Mouse (Mus musculus) embryo, embryonic 11 days (tissue): ENCODE measurements at regions not wholly inside any gene's neighbourhood (a gene's known extent, or its start where the extent isn't known, plus 50 kb on each side); places are given as distances from the start of the nearest gene placed in this dataset.
A peak's percentile ranks its signal among the peaks of the same experiment; 100 is the strongest.

Experiments
- DNase-seq: peaks from one replicate; pipeline ENCODE4 v3.0.0-alpha.2; 2015

DNA sequence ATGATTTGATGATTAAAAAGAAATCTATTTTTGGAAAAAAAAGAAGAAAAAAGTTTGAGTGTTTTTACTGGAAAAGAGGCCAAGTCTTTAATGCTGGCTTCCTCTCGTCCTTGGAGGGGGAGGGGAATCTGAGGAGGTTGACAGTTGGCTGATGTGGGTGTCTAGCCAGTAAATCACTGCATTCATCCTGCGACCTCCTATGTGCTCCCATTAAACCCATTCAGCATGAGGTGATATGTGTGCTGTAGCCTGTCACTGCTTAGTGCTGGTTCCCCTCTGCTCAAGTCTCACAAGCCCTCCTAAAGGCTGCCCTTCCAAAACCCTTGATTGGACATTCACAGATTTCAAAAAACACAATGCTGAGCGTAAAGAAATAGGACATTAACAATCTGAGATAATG, 68.7 kb downstream of the Atoh1 start:
- DNase-seq, result peak; percentile 30

DNA sequence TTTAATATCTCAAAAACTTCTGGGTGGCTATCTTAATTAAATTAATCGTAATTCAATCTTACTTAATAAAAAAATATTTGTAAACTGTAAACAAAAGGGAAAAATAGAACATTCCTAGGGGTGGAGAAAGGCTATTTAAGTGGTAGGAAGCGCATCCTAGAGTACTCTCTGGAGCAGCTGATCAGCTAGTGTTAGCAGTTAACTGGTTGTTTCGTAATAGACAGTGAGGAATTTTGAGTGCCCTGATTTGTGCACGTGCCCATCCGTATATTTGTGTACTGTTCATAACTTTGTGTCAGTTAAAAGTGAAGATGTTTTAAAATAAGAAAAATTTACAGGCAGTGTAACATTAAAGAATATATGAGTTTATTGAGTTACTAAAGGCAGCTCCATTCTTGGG, 69.9 kb downstream of the Atoh1 start:
- no peak for DNase-seq

DNA sequence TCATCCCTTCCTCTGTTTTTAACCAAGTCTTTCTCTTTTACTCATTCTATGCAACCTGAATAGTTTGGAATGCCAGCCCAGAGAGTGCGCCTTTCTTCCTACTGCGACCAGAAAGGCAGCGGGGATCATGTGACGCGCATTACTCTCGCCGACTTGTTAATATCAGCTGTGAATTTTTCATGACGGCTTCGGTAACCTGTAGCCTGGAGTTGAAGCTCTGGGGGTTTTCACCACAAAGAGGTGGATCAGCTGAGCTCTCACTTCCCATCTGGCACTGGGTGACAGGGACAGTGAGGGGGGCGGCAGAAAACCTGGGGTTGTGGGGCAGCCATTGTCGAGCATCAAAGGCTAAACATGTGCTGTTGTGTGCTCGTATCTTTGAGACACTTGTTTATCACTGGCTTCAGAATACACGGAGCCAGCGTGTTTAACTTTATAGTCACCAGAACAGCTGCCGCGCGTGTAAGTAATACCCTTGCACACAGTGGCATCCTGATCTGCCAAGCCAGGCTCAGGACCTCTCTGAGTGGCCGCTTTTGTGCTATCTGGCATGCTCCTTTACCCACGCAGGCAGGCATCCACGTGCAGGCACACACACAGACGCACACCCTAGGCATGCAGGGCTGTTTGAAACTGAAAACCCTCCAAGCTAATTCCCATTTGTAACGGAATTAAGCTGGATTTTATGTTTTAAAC, 70.5 kb downstream of the Atoh1 start:
- DNase-seq, result peak; percentile 61

DNA sequence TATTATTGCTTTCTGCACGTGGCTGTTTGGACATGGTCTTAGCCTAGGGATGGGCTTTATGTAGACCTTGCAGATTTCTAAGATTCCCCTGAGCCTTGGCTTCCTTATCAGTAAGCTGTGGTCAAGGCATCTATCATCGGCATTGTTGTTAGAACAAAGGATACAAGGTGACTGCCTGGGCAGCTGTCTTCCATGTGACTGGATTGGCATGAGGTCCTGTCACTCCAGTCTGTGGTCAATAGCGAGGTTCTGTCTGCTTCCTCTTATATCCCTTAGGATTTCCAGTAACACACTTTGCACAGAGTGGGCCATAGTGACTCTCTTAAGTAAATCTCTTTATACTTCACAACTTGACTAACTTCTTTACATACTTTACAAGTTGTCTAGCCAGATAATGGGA, 72.0 kb downstream of the Atoh1 start:
- no peak for DNase-seq

DNA sequence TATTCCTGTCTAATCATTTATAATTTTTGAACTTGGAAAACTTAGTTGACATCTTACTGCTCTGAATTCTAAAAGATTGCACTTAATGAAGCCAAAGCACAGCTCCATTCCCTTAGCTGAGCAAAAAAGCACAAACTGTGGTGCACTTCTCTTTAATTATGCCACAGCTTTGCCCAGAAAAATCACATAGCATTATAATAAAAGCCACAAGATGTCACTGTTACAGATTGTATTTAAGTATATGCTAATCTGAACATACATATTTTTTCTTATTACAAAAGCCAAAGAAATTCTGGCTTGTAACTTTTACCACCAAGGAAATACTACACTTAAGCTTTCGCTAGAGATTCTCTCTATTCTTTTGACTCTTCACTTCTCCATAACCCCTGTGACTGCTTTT, 86.2 kb downstream of the Atoh1 start:
- DNase-seq, result no peak

DNA sequence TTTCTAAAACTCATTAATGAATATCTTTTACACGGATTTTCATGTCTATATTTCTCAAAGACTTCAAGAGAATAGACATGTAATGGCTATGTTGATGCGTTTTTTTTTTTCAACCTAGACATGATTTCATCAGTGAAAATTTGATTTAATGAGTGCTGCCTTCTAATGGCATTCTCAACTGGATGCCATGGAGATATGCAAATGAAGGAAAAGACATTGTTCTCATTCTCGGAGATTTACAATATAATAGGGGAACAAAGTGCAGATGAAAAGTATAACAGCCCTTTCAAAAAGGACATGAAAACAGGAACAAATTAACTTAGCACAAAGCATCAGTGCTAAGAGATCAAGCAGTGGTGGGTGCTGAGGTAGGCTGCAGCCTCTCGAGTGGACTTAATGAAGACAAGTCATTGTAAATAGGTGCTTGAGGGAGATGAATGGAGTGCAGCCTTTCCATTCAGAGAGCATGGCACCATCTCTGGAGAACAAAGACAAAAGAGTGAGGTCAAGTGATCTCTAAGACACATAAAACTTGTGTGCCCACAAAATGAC, 120.2 kb downstream of the Atoh1 start:
- peak; percentile 1 for DNase-seq

DNA sequence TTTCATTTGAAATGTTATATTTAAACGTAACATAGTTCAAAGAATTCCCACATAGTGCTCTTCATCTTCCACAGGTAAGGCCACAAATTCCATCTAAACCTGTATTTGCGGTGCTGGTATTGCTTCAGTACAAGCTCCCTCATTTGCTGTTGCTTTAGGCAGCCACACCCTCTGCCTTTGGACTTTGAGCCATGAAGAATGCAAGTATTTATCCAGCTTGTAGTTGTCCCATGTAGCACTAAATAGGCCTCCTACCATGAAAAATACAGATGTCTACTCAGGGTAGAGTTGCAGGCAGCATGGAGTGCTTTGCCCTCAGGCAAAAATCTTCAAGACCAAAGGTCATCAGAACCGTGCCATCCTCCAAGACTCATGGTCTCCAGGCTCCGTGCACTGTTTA, 134.0 kb downstream of the Atoh1 start:
- DNase-seq, result no peak

DNA sequence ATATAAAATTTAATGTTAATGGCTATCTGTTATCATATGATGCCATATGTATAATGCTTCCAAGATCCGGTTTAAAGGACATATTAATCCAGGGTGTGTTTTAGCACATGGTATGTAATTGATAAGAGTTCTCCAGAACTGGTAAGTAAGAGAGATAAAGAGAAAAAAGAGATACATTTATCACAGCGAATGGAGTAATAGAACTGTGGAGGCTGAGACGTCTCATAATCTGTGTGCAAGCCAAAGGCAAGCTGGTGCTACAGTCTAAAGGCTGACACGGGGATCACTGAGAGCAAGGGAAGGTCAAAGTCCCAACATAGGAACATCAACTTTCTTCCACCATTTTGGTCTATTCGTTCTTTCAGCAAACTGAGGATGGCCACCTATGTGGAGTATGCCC, 146.0 kb upstream of the Smarcad1 start:
- DNase-seq, result no peak
